Mouse (Mus musculus): ENCODE measurements at regions not wholly inside any gene's neighbourhood (a gene's known extent, or its start where the extent isn't known, plus 50 kb on each side); places are given as distances from the start of the nearest gene placed in this dataset.

GRCm38 (mm10) chr10:119138237-119138636 lies 101.6 kb downstream of the Cand1 start:
- TF ChIP-seq USF1 (IDR thresholded peaks at IDR 0.05; ENCODE audit: low read depth) = no peak
- TF ChIP-seq CTCF (IDR thresholded peaks at IDR 0.05; ENCODE audit: control insufficient read depth, insufficient read depth, insufficient read length) = no peak
- no peak for TF ChIP-seq CEBPB (IDR thresholded peaks at IDR 0.05; ENCODE audit: low read depth)
- TF ChIP-seq MYOD1 (IDR thresholded peaks at IDR 0.05; ENCODE audit: control insufficient read depth, insufficient read length, low read depth) = no peak
- TF ChIP-seq FOSL1 (IDR thresholded peaks at IDR 0.05; ENCODE audit: insufficient read depth, low read length, poor library complexity, severe bottlenecking) = no peak

All from C2C12 (cell line).